Mouse (Mus musculus): ENCODE results near the gene Tlr2.

Tlr2 gene

DNA sequence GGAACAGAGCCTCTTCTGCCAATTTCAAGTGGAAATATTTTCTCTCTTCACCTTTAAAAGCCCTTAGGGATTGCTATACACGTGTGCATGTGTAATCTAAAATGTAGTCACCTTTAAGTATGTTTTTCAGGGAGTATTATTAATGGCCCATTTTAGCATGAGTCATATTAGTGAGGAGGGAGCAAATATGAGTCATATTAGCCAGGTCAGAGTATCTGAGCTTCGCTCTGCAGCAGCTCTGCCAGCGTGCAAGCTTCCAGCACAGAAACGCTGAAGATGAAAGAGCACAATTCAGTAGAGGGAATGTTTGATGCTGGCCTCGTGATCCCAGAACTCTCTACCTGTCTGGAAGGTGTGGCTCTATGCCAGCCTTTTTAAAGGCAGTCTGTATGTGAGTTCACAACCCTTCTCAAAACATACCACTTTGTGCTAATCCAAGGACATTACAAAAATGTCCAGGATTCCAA, 13.4 kb downstream of the Tlr2 start:
- no peak for DNase-seq (ENCODE audit: low read depth, low spot score)

DNA sequence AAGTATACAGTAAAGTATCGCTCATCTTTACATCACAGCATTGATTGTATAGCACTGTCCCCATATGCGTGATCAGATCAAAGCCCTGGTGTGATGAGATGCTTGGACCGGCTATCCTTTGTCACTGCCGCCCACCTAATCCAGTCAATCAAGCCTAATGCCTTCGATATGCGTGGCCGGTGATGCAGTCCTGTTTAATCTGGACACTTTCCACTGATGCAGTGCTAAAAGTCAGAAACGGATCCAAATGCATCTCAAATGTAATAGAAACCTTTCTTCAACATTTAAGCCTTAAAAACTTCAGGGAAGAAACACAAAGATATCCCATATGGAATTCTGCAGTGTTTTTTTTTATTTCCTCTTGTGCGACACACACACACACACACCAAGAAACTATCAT, 13.9 kb downstream of the Tlr2 start:
- DNase-seq (ENCODE audit: low read depth, low spot score) = no peak

DNA sequence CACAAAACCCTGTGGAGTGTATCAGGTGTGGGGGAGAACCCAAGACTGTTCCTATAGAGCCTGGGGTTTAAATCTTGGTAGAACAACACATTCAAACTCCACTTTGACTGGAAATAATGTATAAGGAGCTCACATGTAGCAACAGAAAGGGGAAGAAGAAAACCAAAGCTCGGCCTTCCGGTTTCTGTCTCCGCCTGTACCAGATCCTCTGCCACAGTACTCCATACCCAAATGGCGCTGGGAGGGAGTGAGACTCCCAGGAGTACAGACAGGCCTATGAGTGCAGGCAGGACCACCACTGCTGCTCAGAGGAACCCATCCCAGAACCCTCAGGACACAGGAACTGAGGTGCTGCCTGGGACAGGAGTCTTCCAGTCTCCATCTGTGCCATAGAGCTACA, 17.8 kb downstream of the Tlr2 start:
- DNase-seq (ENCODE audit: low read depth, low spot score) = no peak

DNA sequence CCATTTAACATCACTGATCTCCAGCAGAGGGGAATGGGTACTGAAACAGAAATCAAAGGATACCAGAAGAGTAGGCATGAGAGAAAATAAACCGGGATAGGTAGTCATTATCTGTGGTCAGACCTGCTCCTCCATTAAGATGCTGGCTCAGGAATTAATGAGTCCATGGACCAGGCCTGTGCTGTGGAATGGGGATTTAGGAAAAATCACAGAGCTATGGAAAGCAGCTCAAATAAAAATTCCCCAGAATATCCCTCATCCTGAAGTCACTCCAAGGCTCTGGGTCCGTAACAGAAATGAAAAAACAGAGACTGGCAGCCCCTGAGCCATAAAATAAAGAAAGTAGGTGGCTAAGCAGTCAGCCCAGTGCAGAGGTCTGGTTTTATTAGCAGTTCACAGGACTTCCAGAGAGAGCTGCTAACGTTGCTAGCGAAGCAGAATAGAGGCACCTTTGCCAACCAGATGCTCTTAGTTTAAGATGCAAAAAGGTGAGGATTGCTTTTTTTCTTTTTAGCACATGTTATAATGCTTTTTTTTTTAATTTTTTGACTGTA, 25.1 kb downstream of the Tlr2 start:
- no peak for DNase-seq (ENCODE audit: low read depth, low spot score)

DNA sequence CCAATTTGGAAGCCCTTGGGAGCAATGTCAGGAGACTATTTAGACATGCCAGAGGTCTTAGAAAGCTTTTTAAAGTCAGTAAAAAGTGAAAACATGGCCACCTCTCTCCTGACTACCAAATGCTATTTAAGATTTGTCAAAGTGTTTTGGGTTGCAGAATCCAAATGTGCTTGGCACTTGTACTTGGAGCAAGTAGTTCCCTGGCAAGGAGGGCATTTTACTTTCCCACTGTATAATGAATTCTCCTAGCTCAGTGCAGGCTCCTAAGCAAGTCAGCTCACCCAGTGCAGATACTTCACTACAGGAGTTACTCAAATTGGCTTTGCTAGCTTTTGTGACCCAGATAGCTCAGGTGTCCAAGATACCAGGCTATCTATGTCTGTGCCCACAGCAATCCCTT, 28.7 kb downstream of the Tlr2 start:
- no peak for DNase-seq (ENCODE audit: low read depth, low spot score)

DNA sequence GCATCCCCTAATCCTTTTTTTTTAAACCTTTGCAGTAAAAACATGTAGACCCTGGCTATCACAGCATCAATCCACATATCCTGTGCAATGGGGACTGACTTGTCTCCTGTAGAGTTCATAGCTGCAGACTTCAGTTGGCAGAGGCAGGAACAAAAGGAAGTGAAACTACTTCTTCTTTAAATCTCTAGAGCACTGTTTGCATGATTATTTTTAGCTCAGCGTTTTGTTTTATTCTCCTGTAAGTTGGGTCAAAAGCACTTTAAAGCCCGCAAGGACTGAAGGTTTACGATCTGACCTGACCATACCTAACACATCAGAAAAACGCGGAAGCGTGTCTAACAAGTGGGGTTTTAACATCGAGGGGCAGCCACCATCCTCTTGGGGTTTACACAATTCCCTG, 29.6 kb downstream of the Tlr2 start:
- DNase-seq (ENCODE audit: low read depth, low spot score) = no peak

DNA sequence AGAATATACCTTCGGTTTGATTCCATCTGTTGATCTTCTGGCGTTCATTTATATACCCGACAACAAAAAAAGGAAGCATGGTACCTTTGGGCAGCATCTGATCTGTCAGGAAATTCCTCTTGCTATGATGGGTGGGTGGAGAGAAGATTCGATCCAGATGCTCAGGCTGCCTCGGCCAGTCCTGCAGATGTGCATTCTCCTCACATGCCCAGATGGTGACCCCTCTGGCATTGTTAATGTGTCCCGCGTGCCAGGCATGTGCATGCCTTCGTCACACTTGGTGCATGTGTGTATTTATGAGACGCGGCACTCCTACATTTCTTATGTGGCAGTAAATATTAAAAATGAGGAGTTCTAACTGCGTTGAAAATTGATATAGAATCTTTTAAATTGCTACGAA, 33.1 kb downstream of the Tlr2 start:
- DNase-seq (ENCODE audit: low read depth, low spot score) = no peak

DNA sequence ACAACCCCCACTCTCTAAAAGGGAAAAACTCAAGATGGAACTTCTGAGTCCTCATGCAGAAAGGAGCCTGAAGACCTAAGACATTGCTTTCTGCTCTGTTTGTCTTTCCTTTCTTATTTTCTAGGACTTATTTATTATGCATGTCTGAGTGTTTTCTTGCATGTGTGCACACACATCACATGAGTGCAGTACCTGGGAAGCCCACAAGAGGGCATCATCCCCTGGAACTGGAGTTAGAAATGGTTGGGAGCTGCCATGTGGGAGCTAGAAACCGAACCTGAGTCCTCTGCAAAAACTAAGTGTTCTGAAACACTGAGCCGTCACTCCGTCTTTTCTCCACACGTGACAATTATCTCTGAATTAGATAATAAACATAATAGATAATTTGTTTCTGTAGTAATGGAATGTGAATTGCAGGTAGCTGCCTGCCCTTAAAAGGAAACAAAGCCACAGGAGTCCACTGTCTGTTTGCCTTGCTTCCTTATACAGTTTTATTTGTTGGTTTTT, 39.9 kb downstream of the Tlr2 start:
- no peak for DNase-seq (ENCODE audit: low read depth, low spot score)

DNA sequence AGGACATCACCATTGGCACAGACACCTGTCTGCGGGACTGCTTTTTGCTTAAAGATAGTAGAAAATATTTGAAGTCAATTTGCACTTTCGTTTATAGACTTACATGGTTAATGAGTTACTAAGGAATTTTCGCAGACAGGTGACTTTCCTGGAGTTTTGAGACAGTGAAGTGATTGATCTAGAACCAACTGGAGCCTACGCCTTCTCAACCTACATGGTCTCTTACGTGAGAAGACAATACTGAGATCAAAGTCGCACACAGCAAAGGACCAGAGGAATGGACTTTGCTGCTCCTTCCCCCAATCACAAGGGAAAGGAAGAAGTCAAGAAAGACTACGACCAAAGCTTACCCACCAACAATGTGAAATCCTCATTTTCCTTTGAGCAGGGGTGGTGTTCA, 42.1 kb downstream of the Tlr2 start:
- no peak for DNase-seq (ENCODE audit: low read depth, low spot score)

DNA sequence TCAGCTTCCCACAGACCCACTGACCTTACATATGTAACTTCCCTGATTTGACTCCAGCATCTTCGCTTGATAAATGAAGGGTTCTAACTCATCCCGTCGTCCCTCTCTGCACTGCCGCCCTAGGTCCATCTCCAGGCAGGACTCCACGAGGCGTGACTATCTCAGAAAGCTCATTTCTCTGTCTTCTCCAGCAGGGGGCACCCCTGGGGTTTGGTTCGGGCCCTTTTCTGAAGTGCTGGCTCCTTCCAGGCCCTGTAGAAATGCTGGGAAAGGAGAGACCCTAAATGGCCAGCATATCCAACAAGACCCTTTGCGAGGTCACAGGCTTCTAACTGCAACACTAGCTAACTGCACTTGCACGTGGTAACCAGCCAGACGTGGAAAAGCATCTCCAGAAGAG, 43.7 kb downstream of the Tlr2 start:
- DNase-seq (ENCODE audit: low read depth, low spot score) = no peak

DNA sequence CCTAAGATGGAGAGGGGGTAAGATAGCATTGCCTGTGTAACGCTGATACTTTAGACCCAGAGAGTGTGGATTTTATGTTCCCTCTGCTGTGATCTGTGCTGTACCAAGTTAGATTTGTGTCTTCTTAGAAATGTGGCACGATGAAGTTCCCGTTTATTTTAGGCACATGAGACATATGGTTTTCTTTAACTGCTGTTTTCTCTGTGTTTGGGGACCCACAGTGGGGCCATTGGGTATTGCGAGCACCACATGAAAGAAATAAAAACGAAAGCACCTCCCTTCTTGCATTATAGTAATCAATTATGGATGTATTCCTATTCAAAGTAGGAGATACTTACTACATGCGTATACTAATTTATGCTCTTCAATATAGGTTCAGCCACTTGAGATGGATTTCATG, 44.5 kb downstream of the Tlr2 start:
- no peak for DNase-seq (ENCODE audit: low read depth, low spot score)

DNA sequence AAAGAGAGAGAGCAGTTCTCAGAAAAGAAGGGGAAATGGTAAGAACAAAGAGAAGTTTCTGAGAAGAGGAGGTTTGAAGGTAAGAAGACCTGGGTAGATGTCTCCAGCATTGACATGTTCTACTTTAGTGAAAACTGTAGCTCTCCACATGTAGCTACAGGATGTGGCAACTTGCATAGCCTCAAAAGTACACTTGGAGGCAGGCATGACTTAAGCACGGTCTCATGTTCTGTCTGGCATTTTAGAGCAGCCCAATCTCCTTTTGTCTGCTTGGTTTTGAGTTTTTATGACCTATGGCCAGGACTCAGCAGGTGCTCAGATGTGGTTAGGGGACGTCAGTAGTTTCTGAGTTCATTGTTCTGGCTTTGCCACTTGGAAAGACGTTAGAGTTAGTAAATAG, 50.1 kb downstream of the Tlr2 start:
- no peak for DNase-seq (ENCODE audit: low read depth, low spot score)

DNA sequence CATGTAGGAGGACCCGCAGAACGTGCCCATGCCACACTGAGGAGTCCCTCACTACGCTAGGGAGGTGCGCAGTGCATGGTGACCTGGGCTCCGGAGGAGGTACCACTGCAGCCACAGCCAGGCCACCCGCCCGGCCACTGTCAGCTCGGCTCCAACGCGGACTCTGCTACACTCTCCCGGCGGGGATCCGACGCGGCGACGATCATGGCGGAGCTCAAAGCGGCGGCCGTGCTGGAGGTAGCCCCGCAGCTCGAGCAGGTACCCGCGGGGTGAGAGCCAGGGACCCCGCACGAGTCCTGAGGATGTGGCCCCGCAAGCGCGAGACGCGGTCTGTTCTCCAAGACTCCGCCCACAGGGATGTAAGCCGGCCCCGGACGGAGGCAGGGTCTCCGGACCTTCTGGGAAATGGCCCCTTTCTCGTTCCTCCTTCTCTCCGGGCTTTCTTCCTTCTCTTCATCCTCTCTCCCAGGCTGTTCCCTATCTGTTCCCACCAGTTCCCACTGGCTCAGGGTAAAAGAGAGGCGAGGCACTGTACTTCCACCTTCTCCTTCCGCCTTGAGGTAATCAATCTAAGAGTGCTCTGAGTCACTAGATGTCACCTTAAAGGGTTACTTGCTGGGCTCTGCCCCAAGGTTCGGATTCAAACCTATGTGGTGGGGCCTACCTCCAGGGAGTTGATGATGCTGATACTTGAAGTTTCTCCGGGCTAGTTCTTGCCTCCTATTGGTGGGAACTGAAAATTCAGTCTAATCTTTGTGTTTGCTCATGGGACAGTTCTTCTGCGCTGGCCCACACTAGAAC, 51.7 kb downstream of the Tlr2 start:
- DNase-seq (ENCODE audit: low read depth, low spot score) = no peak

DNA sequence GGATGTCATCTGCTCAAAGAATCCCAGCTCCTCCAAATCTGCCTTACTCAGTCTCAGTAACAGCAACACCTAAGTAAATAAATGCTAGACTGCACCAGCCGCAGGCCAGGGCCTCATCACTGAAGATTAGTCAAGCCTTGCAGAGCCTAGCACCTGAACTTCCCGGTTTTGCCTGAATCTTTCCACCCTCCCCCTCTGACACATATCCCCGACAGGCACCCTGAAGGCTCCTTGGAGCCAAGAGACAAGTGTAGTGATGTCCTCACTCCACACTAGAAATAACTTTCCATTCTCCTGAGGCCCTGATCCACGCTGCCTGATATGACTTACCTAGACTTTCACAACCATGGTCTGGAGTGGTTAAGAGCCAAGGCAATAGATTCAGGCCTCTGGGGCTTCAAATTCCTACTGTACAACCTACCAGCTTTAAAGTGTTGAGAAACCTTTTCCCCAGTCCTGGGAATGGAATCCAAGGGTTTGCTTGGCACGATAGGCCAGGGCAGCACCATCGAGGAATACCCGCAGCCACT, 53.7 kb downstream of the Tlr2 start:
- DNase-seq (ENCODE audit: low read depth, low spot score) = no peak

DNA sequence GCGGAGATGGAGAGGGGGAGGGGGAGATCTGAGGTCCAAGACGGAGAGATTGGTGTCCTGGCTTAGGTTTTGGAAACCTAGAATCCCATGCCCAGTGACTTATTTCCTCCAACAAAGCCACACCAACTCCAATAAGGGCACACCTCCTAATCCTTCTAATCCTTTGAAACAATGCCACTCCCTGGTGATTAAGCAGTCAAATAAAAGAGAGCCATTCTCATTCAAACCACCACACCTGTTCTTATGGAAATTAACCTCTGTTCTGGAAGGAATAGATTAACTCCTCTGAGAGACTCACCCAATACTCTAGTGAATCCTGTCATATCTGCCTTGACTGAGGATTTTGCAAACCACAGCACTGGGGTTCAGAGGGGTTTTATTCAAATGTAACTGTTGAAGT, 54.5 kb downstream of the Tlr2 start:
- no peak for DNase-seq (ENCODE audit: low read depth, low spot score)

Data from brain, embryonic 18.5 days (tissue).